Mouse (Mus musculus): ENCODE data around the gene Slc28a3. TPM values are rescaled to one million over a fixed set of nuclear protein-coding genes. Genes with fewer than 3 reads are reported as not detected.

The Slc28a3 gene
- total and polyA plus RNA-seq, 2 experiments from 2014 or later: not detected

DNA sequence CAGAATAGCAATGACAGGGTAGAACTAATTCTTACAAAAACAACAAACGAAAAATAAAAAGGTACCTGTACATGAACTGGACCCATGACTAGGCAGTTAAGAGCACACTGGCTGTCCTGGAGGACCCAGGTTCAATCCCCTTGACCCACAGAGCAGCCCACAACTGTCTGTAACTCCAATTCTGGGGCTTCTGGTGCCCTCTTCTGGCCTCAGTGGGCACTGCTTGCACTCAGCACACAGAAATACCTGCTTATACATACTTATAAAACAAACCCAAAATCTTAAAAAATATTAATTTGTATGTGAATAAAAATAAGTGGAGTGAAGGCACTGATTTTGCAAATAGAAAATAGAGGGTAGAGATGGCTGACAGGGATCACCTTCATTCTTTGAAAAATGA is 54.7 kb downstream of the Slc28a3 start:
- WGBS: 77% methylated on average over 1 of the region's 1 CpGs
- Histone ChIP-seq H3K36me3 (ENCODE audit: insufficient read depth, low read length) (no peaks in the 10 kb centered on the region), H3K4me1 (ENCODE audit: insufficient read depth, low read length) (no peaks in the 10 kb centered on the region), H3K9me3 (ENCODE audit: low read length) (no peaks in the 10 kb centered on the region), H3K27me3 (ENCODE audit: insufficient read depth, low read length) (no peaks in the 10 kb centered on the region), H3K27ac (ENCODE audit: low read depth, low read length) (no peak overlapping the region), H3K9ac (replicated peaks; ENCODE audit: low read length, poor library complexity, severe bottlenecking) (no peak overlapping the region), H3K4me3 (ENCODE audit: low read depth, low read length) (no peak overlapping the region), H3K4me2 (ENCODE audit: low read depth, low read length, poor library complexity, severe bottlenecking) (no peak overlapping the region)
- ATAC-seq (ENCODE audit: low FRiP score): no peak
- peak; percentile 61 for TF ChIP-seq CTCF (IDR thresholded peaks at IDR 0.05)
- DNase-seq (ENCODE audit: low spot score): no peak

- TF ChIP-seq CTCF (IDR thresholded peaks at IDR 0.05): no peak
- 68% methylated on average over 5 of the region's 5 CpGs for WGBS
- H3K4me2 ChIP-seq (ENCODE audit: low read depth, low read length, poor library complexity, severe bottlenecking): no peak overlapping the region
- no peak overlapping the region for H3K4me3 ChIP-seq (ENCODE audit: low read depth, low read length)
- H3K4me1 ChIP-seq (ENCODE audit: insufficient read depth, low read length): no peaks in the 10 kb centered on the region
- H3K27ac ChIP-seq (ENCODE audit: low read depth, low read length): no peak overlapping the region
- no peaks in the 10 kb centered on the region for H3K9me3 ChIP-seq (ENCODE audit: low read length)
- ATAC-seq (ENCODE audit: low FRiP score): no peak
- H3K9ac ChIP-seq (replicated peaks; ENCODE audit: low read length, poor library complexity, severe bottlenecking): no peak overlapping the region
- H3K27me3 ChIP-seq (ENCODE audit: insufficient read depth, low read length): no peaks in the 10 kb centered on the region
- no peak for DNase-seq (ENCODE audit: low spot score)
- H3K36me3 ChIP-seq (ENCODE audit: insufficient read depth, low read length): no peaks in the 10 kb centered on the region
Observed at GRCm38 (mm10) chr13:58555561-58555960, 55.1 kb downstream of the Slc28a3 start.

- H3K9me3 ChIP-seq (ENCODE audit: low read length): no peaks in the 10 kb centered on the region
- TF ChIP-seq CTCF (IDR thresholded peaks at IDR 0.05): no peak
- H3K4me1 ChIP-seq (ENCODE audit: insufficient read depth, low read length): peaks cover 5% of the 10 kb centered on the region
- no peak overlapping the region for H3K27ac ChIP-seq (ENCODE audit: low read depth, low read length)
- H3K4me2 ChIP-seq (ENCODE audit: low read depth, low read length, poor library complexity, severe bottlenecking): no peak overlapping the region
- H3K36me3 ChIP-seq (ENCODE audit: insufficient read depth, low read length): no peaks in the 10 kb centered on the region
- no peak overlapping the region for H3K9ac ChIP-seq (replicated peaks; ENCODE audit: low read length, poor library complexity, severe bottlenecking)
- no peak overlapping the region for H3K4me3 ChIP-seq (ENCODE audit: low read depth, low read length)
- 60% methylated on average over 4 of the region's 4 CpGs for WGBS
- no peaks in the 10 kb centered on the region for H3K27me3 ChIP-seq (ENCODE audit: insufficient read depth, low read length)
- ATAC-seq (ENCODE audit: low FRiP score) (no peak), DNase-seq (ENCODE audit: low spot score) (no peak)
Observed at GRCm38 (mm10) chr13:58551924-58552323, 58.8 kb downstream of the Slc28a3 start.

- Histone ChIP-seq H3K4me3 (ENCODE audit: low read depth, low read length) (no peak overlapping the region), H3K9me3 (ENCODE audit: low read length) (no peaks in the 10 kb centered on the region), H3K36me3 (ENCODE audit: insufficient read depth, low read length) (no peaks in the 10 kb centered on the region), H3K27ac (ENCODE audit: low read depth, low read length) (peak overlapping the region; percentile 48), H3K27me3 (ENCODE audit: insufficient read depth, low read length) (no peaks in the 10 kb centered on the region), H3K4me1 (ENCODE audit: insufficient read depth, low read length) (peaks cover 5% of the 10 kb centered on the region), H3K9ac (replicated peaks; ENCODE audit: low read length, poor library complexity, severe bottlenecking) (no peak overlapping the region), H3K4me2 (ENCODE audit: low read depth, low read length, poor library complexity, severe bottlenecking) (peak overlapping the region; percentile 41)
- no peak for TF ChIP-seq CTCF (IDR thresholded peaks at IDR 0.05)
- ATAC-seq (ENCODE audit: low FRiP score): peak; percentile 33; the same call in 1 of the 2 replicates
- 5% methylated on average over 7 of the region's 7 CpGs for WGBS
- peak; percentile 91 for DNase-seq (ENCODE audit: low spot score)
Observed at GRCm38 (mm10) chr13:58547570-58547969, 63.1 kb downstream of the Slc28a3 start.

GRCm38 (mm10) chr13:58543688-58544408 is 66.8 kb downstream of the Slc28a3 start:
- Histone ChIP-seq H3K4me2 (ENCODE audit: low read depth, low read length, poor library complexity, severe bottlenecking) (peak overlapping the region; percentile 30), H3K9ac (replicated peaks; ENCODE audit: low read length, poor library complexity, severe bottlenecking) (no peak overlapping the region), H3K4me1 (ENCODE audit: insufficient read depth, low read length) (peaks cover 5% of the 10 kb centered on the region), H3K4me3 (ENCODE audit: low read depth, low read length) (peak overlapping the region; percentile 6; the same call in 1 of the 2 replicates), H3K27me3 (ENCODE audit: insufficient read depth, low read length) (no peaks in the 10 kb centered on the region), H3K27ac (ENCODE audit: low read depth, low read length) (peak overlapping the region; percentile 69), H3K9me3 (ENCODE audit: low read length) (no peaks in the 10 kb centered on the region), H3K36me3 (ENCODE audit: insufficient read depth, low read length) (no peaks in the 10 kb centered on the region)
- peak; percentile 95 for ATAC-seq (ENCODE audit: low FRiP score)
- peak; percentile 92 for DNase-seq (ENCODE audit: low spot score)
- no peak; the same call in 1 of the 2 replicates for TF ChIP-seq CTCF (IDR thresholded peaks at IDR 0.05)
- 26% methylated on average over 12 of the region's 12 CpGs for WGBS

DNA sequence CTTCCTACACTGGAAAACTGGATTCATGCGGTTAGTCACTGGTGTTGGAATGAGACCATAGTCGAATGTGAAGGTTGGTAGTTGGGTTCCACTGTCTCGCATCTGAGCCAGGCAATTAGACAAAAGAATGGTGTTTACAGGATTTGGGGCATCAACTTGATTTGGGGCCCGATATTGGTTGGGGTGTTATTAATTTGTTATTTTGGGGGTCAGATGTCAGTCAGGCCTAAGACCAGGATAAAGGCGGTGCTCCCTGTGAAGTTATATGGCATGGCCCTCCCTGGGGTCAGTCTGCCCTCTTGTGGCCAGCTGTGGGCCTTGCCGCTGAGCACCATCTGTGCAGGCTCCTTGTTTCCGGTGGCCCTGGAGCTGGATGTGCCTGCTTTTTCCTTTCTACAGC is 67.6 kb downstream of the Slc28a3 start:
- DNase-seq (ENCODE audit: low spot score) (peak; percentile 75), ATAC-seq (ENCODE audit: low FRiP score) (peak; percentile 52; the same call in 1 of the 2 replicates)
- peak; percentile 96 for TF ChIP-seq CTCF (IDR thresholded peaks at IDR 0.05)
- Histone ChIP-seq H3K9ac (replicated peaks; ENCODE audit: low read length, poor library complexity, severe bottlenecking) (no peak overlapping the region), H3K4me1 (ENCODE audit: insufficient read depth, low read length) (peaks cover 4% of the 10 kb centered on the region), H3K27ac (ENCODE audit: low read depth, low read length) (peak overlapping the region; percentile 69), H3K36me3 (ENCODE audit: insufficient read depth, low read length) (no peaks in the 10 kb centered on the region), H3K9me3 (ENCODE audit: low read length) (no peaks in the 10 kb centered on the region), H3K27me3 (ENCODE audit: insufficient read depth, low read length) (no peaks in the 10 kb centered on the region), H3K4me3 (ENCODE audit: low read depth, low read length) (no peak overlapping the region), H3K4me2 (ENCODE audit: low read depth, low read length, poor library complexity, severe bottlenecking) (peak overlapping the region; percentile 13; the same call in 1 of the 2 replicates)
- WGBS: 39% methylated on average over 7 of the region's 7 CpGs

Data from midbrain, postnatal 0 days (tissue).